Mouse (Mus musculus) ovary, postnatal 10 days (tissue): ENCODE measurements around the gene Tent4a.
A peak's percentile ranks its signal among the peaks of the same experiment; 100 is the strongest.
"Not testable (repeated sequence)": the region's sequence is repeated elsewhere in the genome, so short reads cannot be mapped to it uniquely, and the experiment has no call there.

Experiments used
- DNase-seq: peaks from one replicate; pipeline ENCODE4 v3.0.0; 2022; ENCODE audit warnings: low spot score

Gene Tent4a

DNA sequence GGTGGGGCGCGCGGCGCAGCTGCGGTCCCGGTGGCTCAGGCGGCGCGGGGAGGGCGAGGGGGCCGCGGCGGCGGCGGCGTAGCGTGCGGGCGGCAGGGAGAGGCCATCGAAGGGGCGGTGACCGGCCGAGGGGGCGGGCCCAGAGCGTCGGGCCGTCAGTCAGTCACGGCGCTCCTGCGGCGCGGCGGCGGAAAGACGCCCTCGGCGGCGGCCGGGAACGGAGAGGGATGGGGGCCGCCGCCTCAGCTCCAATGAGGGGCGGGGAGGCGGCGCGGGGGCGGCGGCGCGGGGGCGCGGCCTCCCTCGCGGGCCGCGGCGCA is at the start of gene Tent4a:
Gene Tent4a, minus strand, starts transcription at position 284 of the 320 bp plus-strand sequence.
- peak; percentile 58 for DNase-seq

DNA sequence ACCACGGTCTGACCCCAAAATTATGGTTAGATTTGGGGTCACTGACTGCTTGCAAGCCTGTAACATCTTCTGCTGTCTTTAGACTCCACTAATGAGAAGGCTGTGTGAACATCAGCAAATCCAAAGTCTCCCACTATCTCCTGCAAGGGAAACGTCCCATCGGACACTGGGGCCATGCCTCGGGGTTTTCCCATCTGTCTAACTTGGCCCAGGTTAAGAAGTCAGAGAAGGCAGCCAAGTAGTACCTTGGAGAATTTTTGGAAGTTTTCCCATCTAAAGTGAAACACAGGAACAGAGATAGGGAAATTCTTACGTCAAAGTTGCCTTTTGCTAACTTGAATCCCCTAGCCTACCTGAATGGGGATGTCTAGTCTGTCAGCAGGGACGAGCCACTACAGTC is 49.2 kb upstream of the Tent4a start:
- no peak for DNase-seq

DNA sequence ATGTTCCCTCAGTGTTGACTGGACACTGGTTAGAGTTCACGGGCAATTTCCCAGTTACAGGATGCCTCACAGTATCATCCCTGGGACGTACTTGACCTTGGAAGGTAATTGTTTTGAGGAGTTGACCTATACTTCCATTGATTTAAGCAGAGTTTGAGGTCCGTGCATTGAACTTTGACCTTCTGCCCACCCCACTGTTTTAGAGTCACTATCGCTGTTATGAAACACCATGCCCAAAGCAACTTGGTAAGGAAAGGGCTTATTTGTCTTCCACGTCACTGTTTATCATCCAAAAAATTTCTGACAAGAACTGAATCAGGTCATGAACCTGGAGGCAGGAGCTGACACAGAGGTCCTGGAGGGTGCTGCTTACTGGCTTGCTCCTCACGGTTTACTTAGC is 48.0 kb upstream of the Tent4a start:
- DNase-seq: no peak

DNA sequence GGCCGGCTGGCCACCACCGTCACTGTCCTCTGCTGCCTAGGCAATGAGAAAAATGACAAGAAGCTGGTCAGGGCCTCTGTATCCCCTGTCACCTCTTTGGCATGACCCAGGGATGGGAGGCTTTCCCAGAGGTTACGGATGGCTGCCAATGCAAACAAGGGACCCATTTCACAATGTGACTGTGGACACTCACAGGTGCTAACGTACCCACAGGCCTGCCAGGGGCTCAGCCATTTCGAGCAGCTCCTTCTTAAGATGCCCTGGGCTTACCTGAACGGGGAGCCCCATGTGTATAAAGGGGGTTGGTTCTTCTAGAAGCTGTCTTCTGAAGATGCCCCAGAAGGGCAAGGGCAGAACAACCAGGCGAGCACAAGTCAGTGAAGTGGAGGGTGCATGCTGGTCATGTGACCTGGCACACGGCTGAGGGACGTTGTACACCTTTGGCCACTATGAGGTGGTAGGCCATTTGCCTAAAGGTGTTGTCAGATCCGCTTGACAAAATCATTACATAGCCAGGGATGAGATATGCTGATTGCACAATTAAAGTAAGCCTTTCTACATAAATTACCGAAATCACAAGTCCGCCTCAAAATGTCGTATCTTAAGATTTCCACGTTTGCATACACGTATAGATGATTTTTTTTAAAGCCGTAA is 42.9 kb upstream of the Tent4a start:
- DNase-seq: no peak

DNA sequence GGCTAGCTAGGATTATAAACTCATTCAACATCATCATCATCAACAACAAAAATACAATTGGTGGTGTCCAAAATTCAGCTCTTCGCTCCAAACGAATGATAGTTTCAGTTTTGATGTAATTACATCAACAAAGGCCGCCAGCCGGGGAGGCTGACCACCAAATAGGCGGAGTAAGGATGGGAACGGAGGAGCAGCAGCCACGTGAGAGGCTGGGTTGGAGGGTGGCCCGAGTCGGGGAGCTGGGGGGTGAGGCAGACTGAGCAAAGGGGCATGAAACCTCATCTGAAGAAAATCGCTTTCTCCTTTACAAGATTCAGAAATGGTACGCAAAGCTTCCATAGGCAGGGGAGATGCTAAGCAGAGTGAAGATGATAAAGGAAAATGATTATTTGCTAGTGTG is 42.3 kb upstream of the Tent4a start:
- DNase-seq: no peak

DNA sequence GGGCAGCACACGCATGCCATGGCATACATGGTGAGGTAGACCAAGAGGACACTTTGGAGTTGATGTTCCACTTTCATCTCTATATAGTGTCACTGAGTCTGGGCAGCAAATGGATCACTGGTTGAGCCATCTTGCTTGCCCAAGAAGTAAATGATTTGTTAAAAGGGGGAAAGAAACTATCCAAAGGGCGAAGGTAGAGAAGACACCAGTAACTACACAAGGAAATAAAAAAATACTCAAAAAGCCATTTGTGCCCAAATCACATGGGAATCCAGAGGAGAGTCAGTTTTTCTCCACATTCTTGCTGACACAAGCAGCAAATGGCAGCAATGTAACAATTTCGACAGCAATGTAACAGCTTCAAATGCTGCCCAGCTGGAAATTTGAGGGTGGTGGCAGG is 38.2 kb upstream of the Tent4a start:
- DNase-seq: no peak

DNA sequence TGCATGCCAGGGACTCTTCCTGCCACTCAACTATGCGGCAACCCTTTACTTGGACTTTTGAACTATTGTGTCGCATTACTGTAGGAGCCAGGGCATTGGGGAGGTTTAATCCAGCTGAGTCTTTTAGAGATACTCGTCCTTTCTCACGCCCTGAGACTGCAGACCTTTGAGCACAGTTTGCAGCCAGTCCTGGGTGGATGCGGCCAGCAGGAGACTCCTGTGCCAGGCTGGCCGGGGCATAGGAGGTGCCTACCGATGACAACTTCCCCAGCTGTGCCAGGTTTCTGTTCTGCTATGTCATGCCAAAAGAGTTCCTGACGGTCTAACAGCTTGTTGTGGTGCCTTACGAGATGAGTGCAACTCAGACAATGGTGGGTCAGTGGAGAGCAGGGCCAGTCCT is 34.8 kb upstream of the Tent4a start:
- no peak for DNase-seq

DNA sequence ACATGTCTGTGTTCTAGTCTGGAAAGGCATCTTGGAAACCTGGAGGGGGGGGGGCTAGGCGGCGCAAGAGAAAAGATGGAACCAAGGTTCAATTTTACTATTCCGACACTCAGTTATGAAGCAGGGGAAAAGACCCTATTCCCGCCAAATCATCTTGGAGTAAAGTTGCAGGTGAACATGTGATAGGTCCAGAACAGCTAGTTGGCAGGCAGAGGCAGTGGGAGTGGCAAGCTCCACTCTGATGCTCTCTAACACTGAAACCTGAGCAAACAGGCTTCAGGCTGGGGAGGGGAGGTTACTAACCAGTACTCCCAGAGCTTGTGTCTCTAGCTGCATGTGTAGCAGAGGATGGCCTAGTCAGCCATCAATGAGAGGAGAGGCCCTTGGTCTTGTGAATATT is 31.0 kb upstream of the Tent4a start:
- not testable (repeated sequence) for DNase-seq

DNA sequence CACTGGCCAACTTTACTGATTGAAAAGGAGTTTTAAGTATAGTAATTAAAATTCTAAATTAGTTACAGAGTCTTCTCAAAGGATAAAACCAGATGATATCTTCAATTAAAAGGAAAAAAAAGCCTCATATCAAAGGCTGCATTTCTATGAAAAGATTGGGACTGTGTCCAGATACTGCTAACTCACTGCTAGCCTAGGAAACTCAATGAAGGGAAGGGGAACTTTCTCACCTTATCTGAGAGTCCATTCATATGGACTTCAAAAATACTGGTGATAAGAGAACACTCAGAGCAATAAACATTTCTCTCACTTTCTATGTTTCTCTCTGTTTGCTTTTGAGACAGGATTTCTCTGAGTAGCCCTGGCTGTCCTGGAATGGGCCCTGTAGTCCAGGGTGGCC is 30.2 kb upstream of the Tent4a start:
- DNase-seq: no peak

DNA sequence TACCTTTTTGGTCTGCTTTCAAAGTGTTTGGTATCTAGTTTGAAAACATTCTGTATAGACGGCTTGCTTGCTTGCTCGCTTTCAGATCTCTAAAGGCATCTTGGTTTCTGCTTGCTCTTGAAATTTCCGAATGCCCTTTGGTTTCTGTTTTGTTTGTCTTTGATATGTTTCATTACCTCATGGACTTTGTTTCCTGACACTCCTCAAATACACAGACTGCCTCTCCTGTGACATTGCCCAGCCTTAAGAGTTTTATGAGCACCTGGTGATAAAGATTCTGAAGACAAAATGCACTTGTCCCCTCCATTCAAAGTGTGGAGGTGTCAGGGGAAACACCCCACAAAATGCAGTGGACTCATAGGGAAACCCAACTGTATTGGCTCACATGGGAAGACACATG is 29.5 kb upstream of the Tent4a start:
- DNase-seq: no peak

DNA sequence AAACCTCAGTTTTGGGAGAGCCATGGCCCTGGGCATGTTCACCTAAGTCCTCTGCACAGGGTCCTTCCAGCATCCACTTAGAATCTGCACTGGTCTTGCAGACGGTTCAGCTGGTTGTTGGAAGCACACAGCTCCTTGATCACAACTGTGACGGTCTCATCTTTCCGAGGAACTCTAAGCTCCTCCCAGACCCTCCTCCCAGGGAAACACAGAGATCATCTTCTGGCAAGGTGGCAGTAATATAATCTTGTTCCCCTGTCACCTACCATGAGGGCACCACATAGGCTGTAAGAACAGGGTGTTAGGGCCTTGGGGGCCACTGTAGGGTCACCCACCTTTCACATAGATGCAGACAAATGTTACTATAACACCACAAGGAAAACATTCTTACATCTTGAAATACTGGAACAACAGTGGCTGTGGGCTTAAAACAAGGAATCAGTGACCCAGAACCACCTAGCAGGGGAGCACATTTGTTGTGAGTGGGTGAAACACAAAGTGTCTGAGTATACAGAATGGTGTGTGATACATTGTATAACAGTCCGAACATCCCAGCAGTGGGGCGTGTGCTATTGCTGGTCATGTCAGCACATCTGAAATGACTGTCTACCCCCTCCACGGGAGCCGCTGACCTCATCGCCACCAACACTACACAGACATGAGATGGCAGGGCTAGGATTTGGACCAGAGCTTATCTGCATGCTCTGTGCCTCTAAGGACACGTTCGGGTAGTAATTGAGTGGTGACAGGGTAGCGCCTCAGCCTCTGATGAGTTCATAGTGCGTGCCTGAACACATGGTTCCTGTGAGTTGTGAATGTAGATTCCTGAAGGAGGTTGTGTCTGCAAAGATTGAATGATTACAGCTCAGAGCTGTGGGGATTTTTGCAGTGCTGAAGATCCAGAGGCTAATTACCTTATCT is 28.5 kb upstream of the Tent4a start:
- no peak for DNase-seq

DNA sequence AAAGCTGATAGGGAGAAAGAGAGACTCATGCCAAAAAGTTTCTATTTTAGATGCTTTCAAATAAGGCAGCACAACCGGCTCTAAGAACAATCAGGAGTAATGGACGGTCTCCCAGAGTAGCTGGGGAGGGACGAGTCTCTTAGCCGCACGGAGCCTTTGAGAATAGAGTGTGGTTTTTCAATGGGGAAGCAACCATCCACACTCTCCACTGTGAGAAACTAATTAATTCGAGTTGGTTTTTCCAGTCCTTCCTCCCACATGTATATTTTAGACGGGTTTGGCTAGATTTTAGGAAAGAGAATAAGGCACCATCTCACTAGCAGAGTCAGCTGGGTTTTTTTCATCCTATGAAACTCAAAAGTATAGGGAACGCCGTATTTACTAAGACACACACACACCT is 27.6 kb upstream of the Tent4a start:
- DNase-seq: no peak

DNA sequence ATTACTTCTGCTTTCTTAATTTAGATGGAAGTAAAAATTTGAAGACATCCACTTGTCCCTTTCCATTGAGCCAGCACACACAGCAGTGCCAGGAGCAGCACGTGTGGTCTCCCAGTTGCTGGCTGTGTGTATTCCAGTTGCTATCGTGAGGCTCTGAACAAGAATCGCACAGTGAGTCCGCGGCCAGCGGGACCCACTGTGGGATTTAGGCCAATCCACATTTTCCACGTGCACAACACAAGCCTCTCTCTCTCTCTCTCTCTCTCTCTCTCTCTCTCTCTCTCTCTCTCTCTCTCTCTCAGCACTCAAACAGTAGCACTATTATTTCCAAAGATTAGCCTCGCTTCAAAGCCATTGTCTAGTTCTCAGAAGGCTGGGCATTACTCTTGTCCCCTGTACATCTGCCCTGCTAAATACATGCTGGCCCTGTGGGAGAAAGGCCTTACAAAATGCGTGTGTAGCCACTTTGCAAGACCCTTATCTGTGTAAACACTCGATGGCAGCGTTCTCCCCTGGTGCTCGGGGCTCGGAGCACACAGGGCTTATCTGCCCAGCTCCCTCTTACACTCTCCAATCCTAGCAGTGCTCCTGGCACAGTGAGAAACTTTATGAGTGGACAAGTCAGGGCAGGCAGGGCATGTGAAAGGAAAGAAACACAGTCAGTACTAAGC is 25.0 kb upstream of the Tent4a start:
- DNase-seq: no peak

DNA sequence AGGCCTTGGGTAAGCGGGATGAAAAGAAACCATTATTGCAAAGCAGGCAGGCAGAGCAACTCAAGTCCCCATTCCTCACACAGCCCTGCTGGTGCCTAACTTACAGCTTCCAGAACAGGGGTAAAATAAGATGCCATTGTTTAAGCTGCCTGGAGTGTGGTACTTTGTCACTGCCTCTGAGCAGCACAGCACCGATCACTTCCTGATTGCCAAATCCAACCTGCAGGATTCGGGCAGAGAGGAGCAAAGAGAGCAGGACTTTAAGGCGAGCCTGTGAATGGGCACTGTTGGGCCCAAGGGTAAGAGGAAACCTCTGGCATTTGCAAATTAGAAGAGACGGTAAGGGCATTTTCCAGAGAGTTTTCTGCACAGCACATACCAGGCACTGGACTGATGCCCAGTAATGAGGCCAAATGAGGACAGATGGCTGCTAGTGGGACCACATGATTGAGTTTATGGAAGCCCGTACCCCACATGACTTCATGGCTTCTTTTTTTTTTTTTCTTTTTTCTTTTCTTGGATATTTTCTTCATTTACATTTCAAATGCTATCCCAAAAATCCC is 23.8 kb upstream of the Tent4a start:
- DNase-seq: no peak

DNA sequence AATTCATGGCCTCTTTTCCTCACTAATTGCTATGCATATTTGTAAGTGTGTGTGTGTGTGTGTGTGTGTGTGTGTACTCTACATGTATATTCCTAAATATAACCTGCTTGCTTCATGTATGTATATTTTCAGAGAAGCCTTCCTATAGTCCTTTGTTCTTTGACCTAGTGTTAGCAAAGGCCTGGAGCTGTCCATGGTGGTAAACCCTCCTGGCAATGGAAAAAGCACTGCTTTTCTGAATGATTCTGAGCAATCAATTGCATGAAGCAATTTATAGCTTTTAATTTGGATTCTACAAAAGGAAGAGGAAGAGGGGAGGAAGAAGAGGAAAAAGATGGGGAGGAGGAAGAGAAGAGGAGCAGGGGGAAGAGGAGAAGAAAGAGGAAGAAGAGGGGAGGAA is 22.3 kb upstream of the Tent4a start:
- DNase-seq: no peak

DNA sequence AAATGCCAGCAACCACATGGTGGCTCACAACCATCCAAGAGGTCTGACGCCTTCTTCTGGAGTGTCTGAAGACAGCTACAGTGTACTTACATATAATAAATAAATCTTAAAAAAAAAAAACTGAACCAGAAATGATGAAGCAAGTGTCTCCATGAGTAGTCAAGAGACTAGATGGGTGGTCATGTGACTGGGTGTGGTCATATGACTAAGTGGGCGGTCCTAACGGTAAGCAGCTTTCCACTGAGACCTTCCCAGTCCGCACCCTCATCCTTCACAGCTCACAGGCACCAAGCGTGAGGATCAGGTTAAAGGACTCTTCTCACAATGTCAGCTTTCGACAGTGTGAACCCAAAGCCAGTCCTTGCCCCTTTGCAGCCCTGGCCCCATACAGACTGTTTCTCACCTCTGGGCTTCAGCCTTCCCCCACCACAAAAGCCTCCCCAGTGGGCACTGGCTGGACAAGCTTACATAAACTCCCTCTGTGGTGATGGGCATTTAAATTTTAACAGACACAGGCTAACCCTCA is 21.6 kb upstream of the Tent4a start:
- DNase-seq: no peak

DNA sequence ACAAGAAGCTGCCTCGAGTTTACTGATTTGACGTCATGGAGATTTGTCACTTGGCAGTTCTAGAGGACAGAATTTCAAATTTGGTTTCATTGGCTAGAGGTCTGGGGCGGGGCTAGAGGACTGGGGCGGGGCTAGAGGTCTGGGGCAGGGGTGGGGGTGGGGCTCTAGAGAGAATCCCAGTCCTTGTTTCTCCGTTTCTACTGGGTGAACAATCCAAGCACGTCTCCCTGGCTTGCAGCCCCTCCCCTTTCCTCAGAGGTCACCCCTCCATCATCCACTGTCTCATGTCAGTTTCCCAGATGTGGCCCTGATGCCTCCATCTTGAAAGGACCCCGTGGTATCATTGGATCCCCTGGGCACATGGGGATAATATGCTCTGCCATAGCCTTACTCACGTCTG is 20.6 kb upstream of the Tent4a start:
- DNase-seq: no peak

DNA sequence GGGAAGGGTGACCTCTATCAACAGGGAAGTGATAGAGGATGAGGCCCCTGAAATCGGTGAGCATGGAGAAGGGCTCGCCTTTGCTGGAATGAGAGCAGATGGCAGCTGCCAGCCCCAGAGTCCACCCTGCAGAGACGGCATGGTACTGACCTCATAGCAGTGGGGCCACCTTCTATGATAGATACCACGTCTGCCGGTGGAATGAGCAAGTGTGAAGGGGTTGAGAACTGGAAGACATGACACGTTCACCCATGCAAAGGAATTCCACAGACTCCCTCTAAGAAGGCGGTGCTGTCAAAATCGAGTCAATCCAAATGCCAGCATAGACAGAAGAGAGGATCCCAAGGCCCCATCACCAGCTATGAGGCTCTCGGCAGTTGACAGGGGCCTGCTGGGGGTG is 19.8 kb upstream of the Tent4a start:
- no peak for DNase-seq

DNA sequence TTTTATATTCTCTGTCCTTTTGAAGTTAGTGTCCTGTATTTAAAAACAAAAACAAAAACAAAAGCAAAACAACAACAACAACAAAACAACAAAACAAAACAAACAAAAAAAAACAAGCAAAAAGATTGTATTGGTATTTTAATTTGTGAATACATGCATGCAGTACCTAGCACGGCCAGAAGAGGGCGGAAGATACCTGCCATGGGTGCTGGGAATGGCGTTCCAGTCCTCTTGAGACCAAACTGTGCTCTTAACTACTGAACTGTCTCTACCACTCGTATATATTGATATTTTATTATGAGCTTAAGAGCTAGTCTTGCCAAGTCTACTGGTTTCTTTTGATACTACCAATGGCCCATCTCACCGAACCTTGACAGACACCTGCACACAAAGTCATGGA is 18.6 kb upstream of the Tent4a start:
- no peak for DNase-seq

DNA sequence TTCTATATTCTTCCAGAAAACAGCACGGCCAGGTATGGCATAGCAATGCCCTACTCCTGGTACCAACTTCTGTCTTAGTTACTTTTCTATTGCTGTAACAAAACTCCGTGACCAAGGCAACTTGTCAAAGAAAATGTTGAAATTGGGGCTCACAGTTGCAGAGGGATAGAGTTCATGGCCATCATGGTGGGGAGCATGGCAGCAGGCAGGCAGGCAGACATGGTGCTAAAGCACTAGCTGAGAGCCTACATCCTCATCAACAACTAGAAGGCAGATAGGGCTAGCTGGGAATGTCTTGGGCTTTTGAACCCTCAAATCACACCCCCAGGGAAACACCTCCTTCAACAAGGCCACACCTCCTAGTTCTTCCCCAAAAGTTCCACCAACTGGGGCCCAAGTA is 16.4 kb upstream of the Tent4a start:
- no peak for DNase-seq

DNA sequence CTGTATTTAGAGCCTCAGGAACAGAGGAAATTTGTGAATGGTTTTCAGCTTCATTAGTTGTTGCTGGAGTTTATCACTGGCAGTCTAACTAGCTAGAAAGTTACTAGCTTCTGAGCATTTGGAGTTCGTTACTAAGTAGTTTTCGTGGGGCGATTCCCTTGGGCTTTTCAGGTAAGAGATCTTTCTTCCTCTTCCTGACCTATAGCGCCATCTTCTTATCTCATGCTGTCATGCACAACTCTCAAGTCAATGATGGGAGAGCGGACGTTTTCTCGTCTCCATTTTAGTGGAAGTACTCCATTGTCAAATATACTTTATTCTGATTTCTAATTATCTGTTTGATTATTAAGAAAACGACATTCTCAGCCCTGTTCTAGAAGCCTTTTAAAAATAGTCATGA is 15.6 kb upstream of the Tent4a start:
- DNase-seq: no peak

DNA sequence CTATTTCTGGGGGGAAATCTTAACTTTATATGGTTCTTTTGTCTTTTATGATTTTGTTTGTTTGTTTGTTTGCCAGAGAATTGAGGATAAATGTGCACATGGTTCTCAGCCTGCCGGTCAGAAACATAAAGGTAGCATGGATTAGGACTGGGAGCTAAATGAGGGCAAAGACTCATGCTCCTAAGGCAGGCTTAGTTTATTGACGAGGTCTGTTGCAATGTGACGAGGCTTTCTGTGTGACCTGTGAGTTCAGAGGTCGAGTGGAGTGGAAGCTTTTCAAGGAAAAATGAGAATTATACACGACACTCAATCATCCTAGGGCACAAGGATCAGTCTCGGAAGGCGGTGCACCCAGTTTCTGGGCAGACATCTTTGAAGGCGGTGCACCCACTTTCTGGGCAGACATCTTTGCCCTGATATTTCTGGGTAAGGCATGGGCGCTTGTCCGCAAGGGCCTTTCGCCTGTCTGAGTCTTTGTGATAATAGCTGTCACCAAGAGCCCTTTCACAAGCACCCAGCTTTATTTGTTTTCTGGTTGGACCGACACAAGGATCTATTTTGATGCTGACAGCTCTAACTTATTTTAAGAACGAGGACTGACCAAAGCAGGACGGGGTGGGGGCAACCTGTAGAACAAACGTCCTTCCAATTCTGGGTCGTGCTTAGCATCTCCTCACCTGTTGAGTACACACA is 13.2 kb upstream of the Tent4a start:
- no peak for DNase-seq
